Mouse (Mus musculus) olfactory bulb, adult 2 months (tissue): ENCODE data around the gene Rapgef5. TPM values are rescaled to one million over a fixed set of nuclear protein-coding genes. Genes with fewer than 3 reads are reported as not detected.
A peak's percentile ranks its signal among the peaks of the same experiment; 100 is the strongest.
"Not testable (repeated sequence)": the region's sequence is repeated elsewhere in the genome, so short reads cannot be mapped to it uniquely, and the experiment has no call there.

Source experiments
- H3K27ac ChIP-seq: fragments of 200-500 bp; 2 replicates; pipeline ENCODE4 v1.5.1; 2012; ENCODE audit warnings: low read depth, low read length; ENCODE audit not compliant: insufficient read depth
- H3K4me1 ChIP-seq: fragments of 200-500 bp; 2 replicates; pipeline ENCODE4 v1.6.1; 2012; ENCODE audit warnings: low read length; ENCODE audit not compliant: control insufficient read depth, insufficient read depth
- H3K4me3 ChIP-seq: fragments of 200-500 bp; 2 replicates; pipeline ENCODE4 v1.5.1; 2012; ENCODE audit warnings: mild to moderate bottlenecking, low read depth, low read length, moderate library complexity; ENCODE audit not compliant: insufficient read depth
- CTCF ChIP-seq: fragments of 200-500 bp; IDR thresholded peaks from 2 replicates; pipeline ENCODE4 v1.5.1; 2012; ENCODE audit warnings: low read depth, mild to moderate bottlenecking, low read length, moderate library complexity; ENCODE audit not compliant: insufficient read depth
- POLR2A ChIP-seq: fragments of 200-500 bp; IDR thresholded peaks from 2 replicates; pipeline ENCODE4 v1.6.1; 2012; ENCODE audit warnings: mild to moderate bottlenecking, low read depth, low read length, moderate library complexity; ENCODE audit not compliant: insufficient read depth
- WGBS: fragments of 180-500 bp; shearing (Covaris S2); methylation state at CpG from one replicate; pipeline ENCODE4 v1.1.7; 2018; 5-methylcytosine and 5-hydroxymethylcytosine counted together
- polyA plus RNA-seq: library from polyadenylated mRNA; stranded (reverse); fragments of >200 nt; gene quantifications from 2 replicates; pipeline ENCODE4 v1.2.4, GENCODE M21; 2012; ENCODE audit warnings: low replicate concordance; ENCODE audit not compliant: missing spikeins, insufficient read depth, insufficient read length

Gene Rapgef5
- polyA plus RNA-seq, 1 experiment: not detected

- WGBS: 64% methylated on average over 5 of the region's 5 CpGs
- H3K4me3 ChIP-seq: no peak overlapping the region
- TF ChIP-seq CTCF (no peak), POLR2A (no peak)
These were observed 260.6 kb downstream of the Rapgef5 start for GRCm38 (mm10) chr12:117776841-117777240.

GRCm38 (mm10) chr12:117781360-117781759 lies 265.1 kb downstream of the Rapgef5 start:
- H3K4me3 ChIP-seq: no peak overlapping the region
- H3K27ac ChIP-seq: no peak overlapping the region
- 23% methylated on average over 2 of the region's 2 CpGs for whole genome bisulfite sequencing
- TF ChIP-seq CTCF: no peak
- no peak for TF ChIP-seq POLR2A
- peaks cover 2% of the 10 kb centered on the region; the same call in 1 of the 2 replicates for H3K4me1 ChIP-seq

More at GRCm38 (mm10) chr12:117776841-117777240, 260.6 kb downstream of the Rapgef5 start:
- no peak overlapping the region for H3K27ac ChIP-seq
- H3K4me1 ChIP-seq: no peaks in the 10 kb centered on the region

- WGBS: 50% methylated on average over 1 of the region's 1 CpGs
- Histone ChIP-seq H3K27ac (no peak overlapping the region), H3K4me3 (no peak overlapping the region), H3K4me1 (peaks cover 6% of the 10 kb centered on the region)
- TF ChIP-seq POLR2A: no peak
- TF ChIP-seq CTCF: no peak
These were observed 267.1 kb downstream of the Rapgef5 start for GRCm38 (mm10) chr12:117783426-117783825.

- WGBS: 11% methylated on average over 6 of the region's 6 CpGs
- Histone ChIP-seq H3K4me1 (peaks cover 10% of the 10 kb centered on the region), H3K27ac (peak overlapping the region; percentile 94), H3K4me3 (no peak overlapping the region)
- TF ChIP-seq POLR2A (no peak), CTCF (no peak)
These were observed 270.3 kb downstream of the Rapgef5 start for GRCm38 (mm10) chr12:117786621-117787020.

GRCm38 (mm10) chr12:117788513-117789011 lies 272.3 kb downstream of the Rapgef5 start:
- H3K4me1 ChIP-seq: peaks cover 10% of the 10 kb centered on the region
- 42% methylated on average over 24 of the region's 24 CpGs for WGBS
- no peak overlapping the region for H3K4me3 ChIP-seq
- TF ChIP-seq POLR2A: no peak
- TF ChIP-seq CTCF: no peak
- H3K27ac ChIP-seq: peak overlapping the region; percentile 69

- TF ChIP-seq POLR2A (no peak), CTCF (no peak)
These were observed 272.7 kb downstream of the Rapgef5 start for GRCm38 (mm10) chr12:117789017-117789416.

GRCm38 (mm10) chr12:117795303-117795702 lies 279.0 kb downstream of the Rapgef5 start:
- no peak overlapping the region for H3K27ac ChIP-seq
- no peak for TF ChIP-seq CTCF
- TF ChIP-seq POLR2A: no peak
- 63% methylated on average over 4 of the region's 4 CpGs for WGBS
- peaks cover 5% of the 10 kb centered on the region for H3K4me1 ChIP-seq
- no peak overlapping the region for H3K4me3 ChIP-seq

More at GRCm38 (mm10) chr12:117789017-117789416, 272.7 kb downstream of the Rapgef5 start:
- peaks cover 10% of the 10 kb centered on the region for H3K4me1 ChIP-seq
- 69% methylated on average over 7 of the region's 7 CpGs for WGBS
- H3K4me3 ChIP-seq: no peak overlapping the region
- 0 out of 2 replicates have a peak overlapping the region, but pooled peaks have one; percentile 69 for H3K27ac ChIP-seq

GRCm38 (mm10) chr12:117803989-117804388 lies 287.7 kb downstream of the Rapgef5 start, which contains the start of gene Cdca7l:
Gene Cdca7l (plus strand): TSS chr12:117804289.
- not testable (repeated sequence) for H3K4me3 ChIP-seq
- Histone ChIP-seq H3K4me1 (peaks cover 21% of the 10 kb centered on the region), H3K27ac (peak within 1 kb of the TSS; percentile 98)
- 65% methylated on average over 2 of the region's 6 CpGs for WGBS

GRCm38 (mm10) chr12:117805576-117805975 lies 289.3 kb downstream of the Rapgef5 start:
- Histone ChIP-seq H3K4me3 (no peak overlapping the region), H3K4me1 (peaks cover 29% of the 10 kb centered on the region), H3K27ac (peak overlapping the region; percentile 98)
- no peak for TF ChIP-seq CTCF
- TF ChIP-seq POLR2A: no peak
- WGBS: 28% methylated on average over 4 of the region's 4 CpGs
